Mouse (Mus musculus): ENCODE measurements around the gene Pla2g1b. TPM values are rescaled to one million over a fixed set of nuclear protein-coding genes. Genes with fewer than 3 reads are reported as not detected.

Gene Pla2g1b
- polyA plus RNA-seq, 1 experiment = not detected

- no peak for DNase-seq (ENCODE audit: extremely low spot score in 1 of 2, low spot score in 1 of 2)
Observed at GRCm38 (mm10) chr5:115521553-115522461, 55.7 kb downstream of the Pla2g1b start.

- no peak for DNase-seq (ENCODE audit: extremely low spot score in 1 of 2, low spot score in 1 of 2)
Observed at GRCm38 (mm10) chr5:115522531-115522930, 56.5 kb downstream of the Pla2g1b start.

- no peak for DNase-seq (ENCODE audit: extremely low spot score in 1 of 2, low spot score in 1 of 2)
Observed at GRCm38 (mm10) chr5:115522981-115523499, 57.0 kb downstream of the Pla2g1b start.

GRCm38 (mm10) chr5:115523971-115524370 is 57.9 kb downstream of the Pla2g1b start:
- no peak for DNase-seq (ENCODE audit: extremely low spot score in 1 of 2, low spot score in 1 of 2)

Other genes with a start within 250 kb of the Pla2g1b start
- gene Pop5, start 230.4 kb upstream of the Pla2g1b start, polyA plus RNA-seq (2012; rRNA removed) = 129 and 134 TPM in 2 replicates
- gene Rnf10, start 193.4 kb upstream of the Pla2g1b start, polyA plus RNA-seq (2012; rRNA removed) = 177 and 178 TPM in 2 replicates
- 29.4 and 34.3 TPM in 2 replicates for gene Coq5, start 186.6 kb upstream of the Pla2g1b start, polyA plus RNA-seq (2012; rRNA removed)
- gene Dynll1, start 165.3 kb upstream of the Pla2g1b start, polyA plus RNA-seq (2012; rRNA removed) = 637 and 750 TPM in 2 replicates
- 67.9 and 79.2 TPM in 2 replicates for gene Srsf9, start 139.1 kb upstream of the Pla2g1b start, polyA plus RNA-seq (2012; rRNA removed)
- gene Gatc, start 125.1 kb upstream of the Pla2g1b start, polyA plus RNA-seq (2012; rRNA removed) = 32.8 and 33.0 TPM in 2 replicates
- gene Triap1, start 125.0 kb upstream of the Pla2g1b start, polyA plus RNA-seq (2012; rRNA removed) = 22.2 and 24.1 TPM in 2 replicates
- 2,228 and 3,541 TPM in 2 replicates for gene Cox6a1, start 117.3 kb upstream of the Pla2g1b start, polyA plus RNA-seq (2012; rRNA removed)
- 58.3 and 61.5 TPM in 2 replicates for gene Msi1, start 36.7 kb upstream of the Pla2g1b start, polyA plus RNA-seq (2012; rRNA removed)
- gene Sirt4, start 18.5 kb downstream of the Pla2g1b start, polyA plus RNA-seq (2012; rRNA removed) = 86.3 and 86.5 TPM in 2 replicates
- 35.3 and 36.9 TPM in 2 replicates for gene Pxn, start 40.4 kb downstream of the Pla2g1b start, polyA plus RNA-seq (2012; rRNA removed)
- gene Rplp0, start 93.2 kb downstream of the Pla2g1b start, polyA plus RNA-seq (2012; rRNA removed) = 543 and 568 TPM in 2 replicates
- gene Gcn1l1, start 99.0 kb downstream of the Pla2g1b start, polyA plus RNA-seq (2012; rRNA removed) = 37.6 and 38.2 TPM in 2 replicates
- gene Rab35, start 165.6 kb downstream of the Pla2g1b start, polyA plus RNA-seq (2012; rRNA removed) = 83.5 and 83.6 TPM in 2 replicates

Measured in frontal cortex, adult 2 months (tissue).